In the genomic region with DNA sequence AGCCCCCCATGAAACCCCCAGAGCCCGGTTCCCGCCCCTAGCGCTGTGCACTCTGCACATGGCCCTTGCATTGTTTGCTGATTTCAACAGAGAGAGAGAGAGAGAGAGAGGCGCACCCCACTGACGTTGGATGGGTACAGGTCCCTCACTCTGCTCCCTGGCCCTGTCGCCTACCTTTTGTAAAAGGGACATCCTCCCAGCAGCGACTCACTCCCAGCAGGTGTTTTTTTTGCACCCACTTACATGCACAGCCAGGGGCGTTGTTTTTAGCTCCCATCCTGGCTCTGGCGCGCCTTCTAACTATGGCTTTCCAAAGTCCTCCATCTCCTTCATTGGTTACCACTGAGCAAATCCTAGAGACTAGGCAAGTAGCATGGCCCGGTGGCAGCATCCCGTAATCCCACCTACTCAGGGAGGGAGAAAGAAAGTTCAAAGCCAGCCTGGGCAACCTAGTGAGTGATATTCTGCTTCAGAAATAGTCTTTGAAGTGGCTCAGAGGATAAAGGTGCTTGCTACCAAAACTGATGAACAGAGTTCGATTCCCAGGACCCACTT, we compare ENCODE assay signal across 8 mouse cellular contexts. TPM values are rescaled to one million over a fixed set of nuclear protein-coding genes. Genes with fewer than 3 reads are reported as not detected.
A peak's percentile ranks its signal among the peaks of the same experiment; 100 is the strongest.
DNase-seq lines count a peak whose midpoint lies in the region; ATAC-seq and TF ChIP-seq lines count a peak whose summit lies in the region.

No protein-coding gene starts in this region.

- H3K79me2 ChIP-seq in myocyte (ENCODE audit: control insufficient read depth, insufficient read depth) = peaks cover 23% of the 10 kb centered on the region

- TF ChIP-seq POLR2A in myocyte (IDR thresholded peaks at IDR 0.05; ENCODE audit: insufficient read length, low read depth) = no peak

- peak overlapping the region; percentile 76 for H3K9ac ChIP-seq in embryonic facial prominence, embryonic 11.5 days (replicated peaks; ENCODE audit: low read length)
- peak overlapping the region; percentile 86 for H3K9ac ChIP-seq in hindbrain, embryonic 16.5 days (ENCODE audit: low read depth, low read length)

- peak overlapping the region; percentile 100 for H3K27ac ChIP-seq in layer of hippocampus, adult 2 months
- H3K27ac ChIP-seq in embryonic facial prominence, embryonic 11.5 days (replicated peaks; ENCODE audit: low read depth, low read length) = peak overlapping the region; percentile 75
- peak overlapping the region; percentile 90 for H3K27ac ChIP-seq in hindbrain, embryonic 16.5 days (ENCODE audit: low read depth, low read length)

- no peaks in the 10 kb centered on the region for H3K36me3 ChIP-seq in embryonic facial prominence, embryonic 11.5 days (replicated peaks; ENCODE audit: control insufficient read depth, insufficient read depth, low read depth, low read length)
- no peaks in the 10 kb centered on the region; the same call in 1 of the 2 replicates for H3K36me3 ChIP-seq in hindbrain, embryonic 16.5 days (ENCODE audit: control insufficient read depth, insufficient read depth, low read length)
- peaks cover 12% of the 10 kb centered on the region for H3K36me3 ChIP-seq in myocyte (ENCODE audit: control insufficient read depth, insufficient read depth)

- H3K9me3 ChIP-seq in embryonic facial prominence, embryonic 11.5 days (replicated peaks; ENCODE audit: control insufficient read depth, low read length) = no peaks in the 10 kb centered on the region
- no peaks in the 10 kb centered on the region for H3K9me3 ChIP-seq in hindbrain, embryonic 16.5 days (ENCODE audit: control insufficient read depth, low read length)

- DNase-seq in layer of hippocampus, adult 2 months (ENCODE audit: low spot score in 2 of 2) = no peak
- DNase-seq in layer of hippocampus, adult 9-10 months (ENCODE audit: low spot score) = no peak
- DNase-seq in embryonic facial prominence, embryonic 11.5 days (ENCODE audit: low spot score) = peak; percentile 5
- no peak for DNase-seq in gastrocnemius, adult 18-20 months (ENCODE audit: low spot score)
- DNase-seq in adrenal gland, adult 18-20 months (ENCODE audit: low spot score in 2 of 2) = no peak
- no peak for DNase-seq in urinary bladder, postnatal 10 days (ENCODE audit: low spot score)

- peaks cover 11% of the 10 kb centered on the region; the same call in 1 of the 2 replicates for H3K27me3 ChIP-seq in embryonic facial prominence, embryonic 11.5 days (ENCODE audit: control insufficient read depth, insufficient read depth, low read length)
- H3K27me3 ChIP-seq in hindbrain, embryonic 16.5 days (replicated peaks; ENCODE audit: control insufficient read depth, insufficient read depth, low read length) = no peaks in the 10 kb centered on the region
- no peaks in the 10 kb centered on the region for H3K27me3 ChIP-seq in myocyte (ENCODE audit: control insufficient read depth, insufficient read depth, insufficient read length)

- H3K4me3 ChIP-seq in layer of hippocampus, adult 2 months = peak overlapping the region; percentile 70
- peak overlapping the region; percentile 71 for H3K4me3 ChIP-seq in embryonic facial prominence, embryonic 11.5 days (ENCODE audit: low read depth, low read length)
- peak overlapping the region; percentile 71 for H3K4me3 ChIP-seq in hindbrain, embryonic 16.5 days (ENCODE audit: low read length)
- H3K4me3 ChIP-seq in myocyte = peak overlapping the region; percentile 96

- ATAC-seq in embryonic facial prominence, embryonic 11.5 days (replicated peaks; ENCODE audit: insufficient number of reproducible peaks, low FRiP score, low TSS enrichment, low read depth) = 0 out of 2 replicates have a peak, but pooled peaks have one; percentile 11
- peak; percentile 29 for ATAC-seq in hindbrain, embryonic 16.5 days

- peak overlapping the region; percentile 95 for H3ac ChIP-seq in myocyte (ENCODE audit: control insufficient read depth, insufficient read length)

- peaks cover 18% of the 10 kb centered on the region for H3K4me1 ChIP-seq in embryonic facial prominence, embryonic 11.5 days (ENCODE audit: control insufficient read depth, insufficient read depth, low read length)
- peaks cover 31% of the 10 kb centered on the region for H3K4me1 ChIP-seq in hindbrain, embryonic 16.5 days (ENCODE audit: control insufficient read depth, insufficient read depth, low read depth, low read length)

- WGBS in embryonic facial prominence, embryonic 11.5 days = 13% methylated on average over 10 of the region's 13 CpGs
- 8% methylated on average over 13 of the region's 13 CpGs for WGBS in hindbrain, embryonic 16.5 days

- H3K4me2 ChIP-seq in embryonic facial prominence, embryonic 11.5 days (ENCODE audit: low read depth, low read length) = peak overlapping the region; percentile 100
- H3K4me2 ChIP-seq in hindbrain, embryonic 16.5 days (ENCODE audit: low read length) = peak overlapping the region; percentile 93
- H3K4me2 ChIP-seq in myocyte (ENCODE audit: low read depth) = peak overlapping the region; percentile 80

- peak; percentile 25; the same call in 1 of the 2 replicates for TF ChIP-seq CTCF in layer of hippocampus, adult 2 months (conservative IDR thresholded peaks at IDR 0.05)

TF ChIP-seq in myocyte, 11 proteins besides CTCF, POLR2A, EP300 and RAD21:
- TF ChIP-seq MYOG (IDR thresholded peaks at IDR 0.05; ENCODE audit: control insufficient read depth in 1 of 3, insufficient read depth in 1 of 3, insufficient read length in 2 of 3, low read depth in 2 of 3) (no peak), TCF12 (IDR thresholded peaks at IDR 0.05; ENCODE audit: insufficient read depth, poor library complexity, severe bottlenecking) (no peak), SRF (IDR thresholded peaks at IDR 0.05; ENCODE audit: control insufficient read depth, insufficient read length, low read depth) (no peak), REST (IDR thresholded peaks at IDR 0.05; ENCODE audit: insufficient read depth, insufficient read length) (no peak), CEBPB (IDR thresholded peaks at IDR 0.05; ENCODE audit: insufficient read depth, poor library complexity, severe bottlenecking) (no peak), TCF3 (IDR thresholded peaks at IDR 0.05; ENCODE audit: insufficient read length, low read depth) (no peak), MAX (IDR thresholded peaks at IDR 0.05; ENCODE audit: low read depth) (no peak), MYOD1 (IDR thresholded peaks at IDR 0.05; ENCODE audit: control insufficient read depth in 1 of 3, insufficient read length in 2 of 3, low read depth in 2 of 3) (no peak)

RNA-seq across cellular contexts. Expression of gene Bbc3, which starts 6.1 kb away (rescaled TPM):
- 10 to 100 TPM; 12.5 to 14.9 TPM for total RNA-seq in layer of hippocampus, adult 2 months (2021)
- polyA plus RNA-seq in embryonic facial prominence, embryonic 11.5 days (2014; fragmentation: Nextera tagmentation; extraction: Ambion mirVana) = 4.6 and 5.9 TPM in 2 replicates
- 31.3 and 32.7 TPM in 2 replicates for polyA plus RNA-seq in hindbrain, embryonic 16.5 days (2015; fragmentation: Nextera tagmentation; extraction: Ambion mirVana)
- polyA plus RNA-seq in myocyte (2012; fragmentation: generic; extraction: Trizol) = 34.6 TPM
- total RNA-seq in gastrocnemius, adult 18-20 months (2021) = 1 to 10 TPM; 1.2 to 2.3 TPM
- total RNA-seq in adrenal gland, adult 18-20 months (2021) = 1 to 10 TPM; 5.2 to 6.0 TPM

RNA-seq across cellular contexts. Expression of gene Ccdc9, which starts 27.7 kb away (rescaled TPM):
- total RNA-seq in layer of hippocampus, adult 2 months (2021) = 10 to 100 TPM; 79.7 to 81.0 TPM
- polyA plus RNA-seq in embryonic facial prominence, embryonic 11.5 days (2014; fragmentation: Nextera tagmentation; extraction: Ambion mirVana) = 16.2 and 16.7 TPM in 2 replicates
- polyA plus RNA-seq in hindbrain, embryonic 16.5 days (2015; fragmentation: Nextera tagmentation; extraction: Ambion mirVana) = 26.1 TPM in 2 replicates
- 48.4 TPM for polyA plus RNA-seq in myocyte (2012; fragmentation: generic; extraction: Trizol)
- total RNA-seq in gastrocnemius, adult 18-20 months (2021) = 10 to 100 TPM; 35.7 to 38.9 TPM
- total RNA-seq in adrenal gland, adult 18-20 months (2021) = 10 to 100 TPM; 52.2 to 59.2 TPM

RNA-seq across cellular contexts. Expression of gene Inafm1, which starts 40.9 kb away (rescaled TPM):
- total RNA-seq in layer of hippocampus, adult 2 months (2021) = 10 to 100 TPM; 32.0 to 35.5 TPM
- 9.3 TPM in 2 replicates for polyA plus RNA-seq in embryonic facial prominence, embryonic 11.5 days (2014; fragmentation: Nextera tagmentation; extraction: Ambion mirVana)
- polyA plus RNA-seq in hindbrain, embryonic 16.5 days (2015; fragmentation: Nextera tagmentation; extraction: Ambion mirVana) = 55.5 and 62.4 TPM in 2 replicates
- polyA plus RNA-seq in myocyte (2012; fragmentation: generic; extraction: Trizol) = 12.1 TPM
- total RNA-seq in gastrocnemius, adult 18-20 months (2021) = 10 to 100 TPM; 14.2 to 14.3 TPM
- 10 to 100 TPM; 21.1 to 21.8 TPM for total RNA-seq in adrenal gland, adult 18-20 months (2021)

RNA-seq across cellular contexts. Expression of gene C5ar1, which starts 55.0 kb away (rescaled TPM):
- 1 to 10 TPM in 1 of 2 experiments, under 1 TPM in 1; 0.90 to 2.6 TPM for total RNA-seq in layer of hippocampus, adult 2 months (2021)
- polyA plus RNA-seq in embryonic facial prominence, embryonic 11.5 days (2014; fragmentation: Nextera tagmentation; extraction: Ambion mirVana) = 0.71 and 1.00 TPM in 2 replicates
- 2.1 and 2.4 TPM in 2 replicates for polyA plus RNA-seq in hindbrain, embryonic 16.5 days (2015; fragmentation: Nextera tagmentation; extraction: Ambion mirVana)
- not detected for polyA plus RNA-seq in myocyte (2012; fragmentation: generic; extraction: Trizol)
- 1 to 10 TPM; 1.5 to 2.3 TPM for total RNA-seq in gastrocnemius, adult 18-20 months (2021)
- 10 to 100 TPM in 1 of 2 experiments, 1 to 10 TPM in 1; 7.0 to 13.1 TPM for total RNA-seq in adrenal gland, adult 18-20 months (2021)
